Mouse (Mus musculus) cerebellum, postnatal 25 days (tissue): ENCODE data around the gene Erp27.
"Not testable (repeated sequence)": the region's sequence is repeated elsewhere in the genome, so short reads cannot be mapped to it uniquely, and the experiment has no call there.

Experiments used
- DNase-seq, 2 experiments: peaks; one replicate each; pipeline ENCODE4 v3.0.0; 2021; ENCODE audit warnings: mixed read lengths in 2 of 2

The Erp27 gene

GRCm38 (mm10) chr6:136903885-136904470, 18.0 kb downstream of the Erp27 start:
- DNase-seq: no peak

GRCm38 (mm10) chr6:136902527-136902926, 19.5 kb downstream of the Erp27 start:
- DNase-seq: no peak

- DNase-seq: no peak
Measured at GRCm38 (mm10) chr6:136901010-136901409, 21.0 kb downstream of the Erp27 start.

- DNase-seq: no peak
Measured at GRCm38 (mm10) chr6:136900369-136901009, 21.5 kb downstream of the Erp27 start.

- no peak for DNase-seq
Measured at GRCm38 (mm10) chr6:136898954-136899353, 23.0 kb downstream of the Erp27 start.

- DNase-seq: no peak
Measured at GRCm38 (mm10) chr6:136898222-136898621, 23.8 kb downstream of the Erp27 start.

- DNase-seq: no peak
Measured at GRCm38 (mm10) chr6:136897789-136898188, 24.2 kb downstream of the Erp27 start.

GRCm38 (mm10) chr6:136894532-136895339, 27.2 kb downstream of the Erp27 start:
- no peak for DNase-seq

GRCm38 (mm10) chr6:136892002-136892401, 30.0 kb downstream of the Erp27 start:
- no peak for DNase-seq

GRCm38 (mm10) chr6:136889554-136889953, 32.4 kb downstream of the Erp27 start:
- no peak for DNase-seq

GRCm38 (mm10) chr6:136889067-136889466, 32.9 kb downstream of the Erp27 start:
- no peak for DNase-seq

GRCm38 (mm10) chr6:136887854-136888253, 34.1 kb downstream of the Erp27 start:
- DNase-seq: no peak

- DNase-seq: not testable (repeated sequence)
Measured at GRCm38 (mm10) chr6:136884766-136885165, 37.2 kb downstream of the Erp27 start.

GRCm38 (mm10) chr6:136883961-136884360, 38.0 kb downstream of the Erp27 start:
- DNase-seq: no peak

GRCm38 (mm10) chr6:136883431-136883915, 38.5 kb downstream of the Erp27 start:
- DNase-seq: no peak

- no peak for DNase-seq
Measured at GRCm38 (mm10) chr6:136881678-136882077, 40.3 kb downstream of the Erp27 start.

- no peak for DNase-seq
Measured at GRCm38 (mm10) chr6:136875670-136876069, 46.3 kb downstream of the Erp27 start, which contains the start of gene Mgp. Gene Mgp, minus strand, starts transcription at chr6:136875823.

GRCm38 (mm10) chr6:136874599-136874998, 47.4 kb downstream of the Erp27 start:
- no peak for DNase-seq

- no peak for DNase-seq
Measured at GRCm38 (mm10) chr6:136868921-136869320, 53.1 kb downstream of the Erp27 start.

- no peak for DNase-seq
Measured at GRCm38 (mm10) chr6:136866150-136866549, 55.8 kb downstream of the Erp27 start.

- no peak for DNase-seq
Measured at GRCm38 (mm10) chr6:136865360-136865759, 56.6 kb downstream of the Erp27 start.

GRCm38 (mm10) chr6:136861020-136861419, 61.0 kb downstream of the Erp27 start:
- peak in 1 of 2 experiments; percentile 10 for DNase-seq

- DNase-seq: no peak
Measured at GRCm38 (mm10) chr6:136858420-136858819, 63.6 kb downstream of the Erp27 start.

GRCm38 (mm10) chr6:136857873-136858260, 64.1 kb downstream of the Erp27 start:
- DNase-seq: no peak
